Mouse (Mus musculus) embryonic fibroblast, embryonic 13.5 days (primary cell): Measurements from ENCODE around the gene Spns2.

ENCODE experiments used
- CTCF ChIP-seq: IDR thresholded peaks from 2 replicates; pipeline ENCODE4 v1.5.1; 2011; ENCODE audit warnings: mild to moderate bottlenecking, control low read depth, low read length, moderate library complexity, borderline replicate concordance; ENCODE audit not compliant: insufficient read depth
- POLR2A ChIP-seq: IDR thresholded peaks from 2 replicates; pipeline ENCODE4 v1.6.1; 2011; ENCODE audit warnings: low read depth, mild to moderate bottlenecking, control low read depth, low read length, moderate library complexity

GRCm38 (mm10) chr11:72429288-72429690 lies 60.4 kb downstream of the Spns2 start:
- TF ChIP-seq CTCF (peak; percentile 76; the same call in 1 of the 2 replicates), POLR2A (no peak)
